In genomic region chr3:27779892-27780291, GRCm38 (mm10) we compare ENCODE assay signal across 21 mouse cellular contexts.
A peak's percentile ranks its signal among the peaks of the same experiment; 100 is the strongest.
DNase-seq lines count a peak whose midpoint lies in the region; ATAC-seq lines count a peak whose summit lies in the region.
"Had no signal": no experiment of that assay in that cellular context is flagged by ENCODE, and none has a peak within 500 bp of the region (broad histone marks: within the 10 kb centered on the region; RNA-seq: fewer than 3 reads in every experiment).

No protein-coding gene starts in this region.

- H3K27me3 ChIP-seq in hindbrain, embryonic 10.5 days (ENCODE audit: insufficient read depth, poor library complexity, severe bottlenecking): no peaks in the 10 kb centered on the region; the same call in 1 of the 2 replicates
- H3K27me3 ChIP-seq in hindbrain, embryonic 11.5 days (ENCODE audit: control insufficient read depth, insufficient read depth, low read length): no peaks in the 10 kb centered on the region
- no peaks in the 10 kb centered on the region for H3K27me3 ChIP-seq in hindbrain, embryonic 13.5 days
- H3K27me3 ChIP-seq in midbrain, embryonic 11.5 days (ENCODE audit: control insufficient read depth, insufficient read depth, low read length): no peaks in the 10 kb centered on the region
- H3K27me3 ChIP-seq in neural tube, embryonic 14.5 days (ENCODE audit: control insufficient read depth, insufficient read depth, low read length): no peaks in the 10 kb centered on the region
- H3K27me3 ChIP-seq: embryonic facial prominence, embryonic 12.5 days; hindbrain, embryonic 15.5 days; limb, embryonic 13.5 days; liver, embryonic 13.5 days had no signal

- no peak overlapping the region for H3K4me2 ChIP-seq in hindbrain, embryonic 11.5 days (replicated peaks; ENCODE audit: low read depth, low read length)
- no peak overlapping the region for H3K4me2 ChIP-seq in hindbrain, embryonic 13.5 days
- no peak overlapping the region for H3K4me2 ChIP-seq in midbrain, embryonic 11.5 days
- no peak overlapping the region for H3K4me2 ChIP-seq in neural tube, embryonic 14.5 days (ENCODE audit: low read depth, low read length)
- H3K4me2 ChIP-seq: embryonic facial prominence, embryonic 12.5 days; hindbrain, embryonic 15.5 days; limb, embryonic 13.5 days; liver, embryonic 13.5 days; lung, embryonic 14.5 days had no signal

- no peaks in the 10 kb centered on the region for H3K9me3 ChIP-seq in hindbrain, embryonic 10.5 days
- no peaks in the 10 kb centered on the region for H3K9me3 ChIP-seq in hindbrain, embryonic 11.5 days (ENCODE audit: control insufficient read depth, low read length)
- no peaks in the 10 kb centered on the region for H3K9me3 ChIP-seq in hindbrain, embryonic 13.5 days
- no peaks in the 10 kb centered on the region for H3K9me3 ChIP-seq in midbrain, embryonic 11.5 days (ENCODE audit: control insufficient read depth, low read length)
- H3K9me3 ChIP-seq in neural tube, embryonic 14.5 days (ENCODE audit: control insufficient read depth, low read length): no peaks in the 10 kb centered on the region
- H3K9me3 ChIP-seq: embryonic facial prominence, embryonic 12.5 days; hindbrain, embryonic 15.5 days; limb, embryonic 13.5 days; liver, embryonic 13.5 days had no signal

- no peak for ATAC-seq in hindbrain, embryonic 11.5 days (ENCODE audit: low FRiP score)
- peak; percentile 65; the same call in 1 of the 2 replicates for ATAC-seq in hindbrain, embryonic 13.5 days (ENCODE audit: low FRiP score)
- peak; percentile 63 for ATAC-seq in midbrain, embryonic 11.5 days (ENCODE audit: low FRiP score)
- ATAC-seq in neural tube, embryonic 14.5 days (ENCODE audit: low read depth): peak; percentile 65; the same call in 1 of the 2 replicates

- no peaks in the 10 kb centered on the region for H3K36me3 ChIP-seq in hindbrain, embryonic 10.5 days
- H3K36me3 ChIP-seq in hindbrain, embryonic 11.5 days (ENCODE audit: control insufficient read depth, insufficient read depth, low read length): no peaks in the 10 kb centered on the region
- no peaks in the 10 kb centered on the region for H3K36me3 ChIP-seq in hindbrain, embryonic 13.5 days
- H3K36me3 ChIP-seq in midbrain, embryonic 11.5 days (ENCODE audit: control insufficient read depth, insufficient read depth, low read length): no peaks in the 10 kb centered on the region
- H3K36me3 ChIP-seq in neural tube, embryonic 14.5 days (ENCODE audit: control insufficient read depth, insufficient read depth, low read length): no peaks in the 10 kb centered on the region
- H3K36me3 ChIP-seq: embryonic facial prominence, embryonic 12.5 days; hindbrain, embryonic 15.5 days; limb, embryonic 13.5 days; liver, embryonic 13.5 days had no signal

- WGBS in hindbrain, embryonic 10.5 days: 40% methylated on average over 7 of the region's 7 CpGs
- 44% methylated on average over 7 of the region's 7 CpGs for WGBS in hindbrain, embryonic 11.5 days
- WGBS in hindbrain, embryonic 13.5 days: 30% methylated on average over 7 of the region's 7 CpGs
- WGBS in midbrain, embryonic 11.5 days: 38% methylated on average over 7 of the region's 7 CpGs
- WGBS in neural tube, embryonic 14.5 days: 24% methylated on average over 7 of the region's 7 CpGs

- no peak overlapping the region for H3K9ac ChIP-seq in hindbrain, embryonic 11.5 days (ENCODE audit: low read depth, low read length)
- no peak overlapping the region for H3K9ac ChIP-seq in hindbrain, embryonic 13.5 days
- no peak overlapping the region for H3K9ac ChIP-seq in midbrain, embryonic 11.5 days (ENCODE audit: low read length)
- H3K9ac ChIP-seq in neural tube, embryonic 14.5 days (replicated peaks; ENCODE audit: low read depth, low read length): no peak overlapping the region
- H3K9ac ChIP-seq: embryonic facial prominence, embryonic 12.5 days; hindbrain, embryonic 15.5 days; limb, embryonic 13.5 days; liver, embryonic 13.5 days; lung, embryonic 14.5 days had no signal

- H3K4me3 ChIP-seq in hindbrain, embryonic 10.5 days: no peak overlapping the region
- no peak overlapping the region for H3K4me3 ChIP-seq in hindbrain, embryonic 11.5 days (ENCODE audit: low read depth, low read length)
- no peak overlapping the region for H3K4me3 ChIP-seq in hindbrain, embryonic 13.5 days
- no peak overlapping the region for H3K4me3 ChIP-seq in midbrain, embryonic 11.5 days (ENCODE audit: low read depth, low read length)
- no peak overlapping the region for H3K4me3 ChIP-seq in neural tube, embryonic 14.5 days (ENCODE audit: low read depth, low read length)
- H3K4me3 ChIP-seq: embryonic facial prominence, embryonic 12.5 days; erythroblast, embryonic 14.5 days; hindbrain, embryonic 15.5 days; limb, embryonic 13.5 days; liver, embryonic 13.5 days had no signal

- no peak for DNase-seq in hindbrain, embryonic 10.5 days (ENCODE audit: low spot score)
- DNase-seq in hindbrain, embryonic 11.5 days (ENCODE audit: low spot score): no peak
- DNase-seq in midbrain, embryonic 11.5 days (ENCODE audit: low spot score, missing footprints): no peak
- no peak for DNase-seq in c-Kit-positive CD71-positive TER-119-positive erythroid progenitor cells, embryonic 14.5 days (ENCODE audit: low spot score)
- no peak for DNase-seq in cerebellum, adult 18-20 months
- DNase-seq: adrenal gland, adult 2 months; cerebellum, adult 11 months; cerebellum, postnatal 36 days; gastrocnemius, postnatal 36 days; kidney, adult 11 months; liver, embryonic 13.5 days; lung, embryonic 14.5 days; lung, postnatal 4 days; thymus, postnatal 25 days had no signal

- H3K4me1 ChIP-seq in hindbrain, embryonic 10.5 days (replicated peaks): peaks cover 36% of the 10 kb centered on the region
- H3K4me1 ChIP-seq in hindbrain, embryonic 11.5 days (replicated peaks; ENCODE audit: control insufficient read depth, insufficient read depth, low read length): 0 out of 2 replicates have a peak, but pooled peaks cover 2% of the 10 kb centered on the region
- H3K4me1 ChIP-seq in hindbrain, embryonic 13.5 days (replicated peaks): peaks cover 24% of the 10 kb centered on the region
- H3K4me1 ChIP-seq in midbrain, embryonic 11.5 days (ENCODE audit: control insufficient read depth, insufficient read depth, low read length): peaks cover 17% of the 10 kb centered on the region
- peaks cover 2% of the 10 kb centered on the region; the same call in 1 of the 2 replicates for H3K4me1 ChIP-seq in neural tube, embryonic 14.5 days (ENCODE audit: control insufficient read depth, insufficient read depth, low read length)

- H3K27ac ChIP-seq in hindbrain, embryonic 10.5 days: 0 out of 2 replicates have a peak overlapping the region, but pooled peaks have one; percentile 23
- no peak overlapping the region for H3K27ac ChIP-seq in hindbrain, embryonic 11.5 days (ENCODE audit: low read depth, low read length)
- no peak overlapping the region for H3K27ac ChIP-seq in hindbrain, embryonic 13.5 days
- no peak overlapping the region for H3K27ac ChIP-seq in midbrain, embryonic 11.5 days (ENCODE audit: low read depth, low read length)
- no peak overlapping the region for H3K27ac ChIP-seq in neural tube, embryonic 14.5 days (ENCODE audit: low read depth, low read length)
- H3K27ac ChIP-seq: embryonic facial prominence, embryonic 12.5 days; hindbrain, embryonic 15.5 days; kidney, postnatal 0 days; limb, embryonic 13.5 days; liver, embryonic 13.5 days had no signal
